Mouse (Mus musculus) testis, adult 2 months (tissue): Measurements from ENCODE around the gene Dapk1. TPM values are rescaled to one million over a fixed set of nuclear protein-coding genes. Genes with fewer than 3 reads are reported as not detected.
A peak's percentile ranks its signal among the peaks of the same experiment; 100 is the strongest.

Experiments
- H3K27ac ChIP-seq: fragments of 200-500 bp; 2 replicates; pipeline ENCODE4 v1.5.1; 2012; ENCODE audit warnings: low read depth, low read length; ENCODE audit not compliant: control insufficient read depth, insufficient read depth
- H3K27me3 ChIP-seq: fragments of 200-500 bp; 2 replicates; pipeline ENCODE4 v1.6.1; 2012; ENCODE audit warnings: mild to moderate bottlenecking, low read length, moderate library complexity; ENCODE audit not compliant: control insufficient read depth, insufficient read depth
- H3K36me3 ChIP-seq: fragments of 200-500 bp; 2 replicates; pipeline ENCODE4 v1.6.1; 2012; ENCODE audit warnings: mild to moderate bottlenecking, low read length; ENCODE audit not compliant: control insufficient read depth, insufficient read depth
- H3K4me1 ChIP-seq: fragments of 200-500 bp; 2 replicates; pipeline ENCODE4 v1.6.1; 2012; ENCODE audit warnings: low read length; ENCODE audit not compliant: control insufficient read depth, insufficient read depth
- H3K4me3 ChIP-seq: fragments of 200-500 bp; 2 replicates; pipeline ENCODE4 v1.5.1; 2012; ENCODE audit warnings: low read depth, mild to moderate bottlenecking, low read length, moderate library complexity, mixed read lengths; ENCODE audit not compliant: control insufficient read depth
- CTCF ChIP-seq: fragments of 200-500 bp; IDR thresholded peaks from 2 replicates; pipeline ENCODE4 v1.5.1; 2012; ENCODE audit warnings: low read depth, mild to moderate bottlenecking, inconsistent platforms, low read length, moderate library complexity; ENCODE audit not compliant: control insufficient read depth, insufficient read depth, insufficient replicate concordance
- POLR2A ChIP-seq: fragments of 200-500 bp; IDR thresholded peaks from 2 replicates; pipeline ENCODE4 v1.6.1; 2012; ENCODE audit warnings: low read depth, mild to moderate bottlenecking, inconsistent platforms, low read length, moderate library complexity; ENCODE audit not compliant: control insufficient read depth
- polyA plus RNA-seq: library from polyadenylated mRNA; depleted of rRNA; stranded (reverse); fragments of >200 nt; gene quantifications from 2 replicates; pipeline ENCODE4 v1.2.3, GENCODE M21; 2012

Gene Dapk1
- polyA plus RNA-seq, 1 experiment = 2.6 TPM

GRCm38 (mm10) chr13:60685216-60685615 lies 83.5 kb downstream of the Dapk1 start:
- no peaks in the 10 kb centered on the region for H3K27me3 ChIP-seq
- no peaks in the 10 kb centered on the region for H3K4me1 ChIP-seq
- H3K4me3 ChIP-seq = no peak overlapping the region
- no peak for TF ChIP-seq POLR2A
- no peak for TF ChIP-seq CTCF
- H3K27ac ChIP-seq = peak overlapping the region; percentile 33; the same call in 1 of the 2 replicates
- no peaks in the 10 kb centered on the region for H3K36me3 ChIP-seq

GRCm38 (mm10) chr13:60686024-60686663 lies 84.4 kb downstream of the Dapk1 start:
- Histone ChIP-seq H3K4me3 (no peak overlapping the region), H3K27ac (peak overlapping the region; percentile 32), H3K4me1 (no peaks in the 10 kb centered on the region), H3K36me3 (no peaks in the 10 kb centered on the region), H3K27me3 (no peaks in the 10 kb centered on the region)
- no peak for TF ChIP-seq POLR2A
- TF ChIP-seq CTCF = no peak

- H3K27ac ChIP-seq = peak overlapping the region; percentile 59; the same call in 1 of the 2 replicates
- H3K4me1 ChIP-seq = no peaks in the 10 kb centered on the region
- TF ChIP-seq CTCF (no peak), POLR2A (no peak)
- H3K36me3 ChIP-seq = no peaks in the 10 kb centered on the region
- no peak overlapping the region for H3K4me3 ChIP-seq
- H3K27me3 ChIP-seq = no peaks in the 10 kb centered on the region
Observed at GRCm38 (mm10) chr13:60686967-60687366, 85.2 kb downstream of the Dapk1 start.

DNA sequence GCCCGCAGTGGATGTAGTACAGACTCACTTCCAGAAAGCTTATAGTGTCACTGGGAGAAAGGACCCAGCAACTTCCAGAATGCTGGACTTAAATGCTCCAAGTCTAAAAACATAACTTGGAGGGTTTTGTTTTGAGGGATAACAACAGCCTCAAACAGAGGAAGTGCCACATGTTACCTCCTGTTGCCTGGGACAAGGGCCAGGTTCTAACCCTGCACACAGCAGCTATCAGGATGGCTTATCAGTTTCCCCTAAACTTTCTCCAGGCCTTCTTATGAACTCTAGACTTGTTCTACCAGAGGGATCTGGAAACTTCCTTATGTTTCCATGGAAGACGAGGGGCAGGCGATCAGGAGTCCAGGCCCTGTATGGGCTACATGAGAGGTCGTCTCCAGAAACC lies 85.7 kb downstream of the Dapk1 start:
- Histone ChIP-seq H3K27me3 (no peaks in the 10 kb centered on the region), H3K36me3 (no peaks in the 10 kb centered on the region), H3K4me3 (no peak overlapping the region), H3K27ac (no peak overlapping the region), H3K4me1 (no peaks in the 10 kb centered on the region)
- no peak for TF ChIP-seq POLR2A
- no peak for TF ChIP-seq CTCF

- no peak overlapping the region for H3K4me3 ChIP-seq
- H3K36me3 ChIP-seq = no peaks in the 10 kb centered on the region
- no peak overlapping the region for H3K27ac ChIP-seq
- TF ChIP-seq POLR2A (no peak), CTCF (no peak)
- no peaks in the 10 kb centered on the region for H3K27me3 ChIP-seq
- no peaks in the 10 kb centered on the region for H3K4me1 ChIP-seq
Observed at GRCm38 (mm10) chr13:60687891-60688290, 86.1 kb downstream of the Dapk1 start.

DNA sequence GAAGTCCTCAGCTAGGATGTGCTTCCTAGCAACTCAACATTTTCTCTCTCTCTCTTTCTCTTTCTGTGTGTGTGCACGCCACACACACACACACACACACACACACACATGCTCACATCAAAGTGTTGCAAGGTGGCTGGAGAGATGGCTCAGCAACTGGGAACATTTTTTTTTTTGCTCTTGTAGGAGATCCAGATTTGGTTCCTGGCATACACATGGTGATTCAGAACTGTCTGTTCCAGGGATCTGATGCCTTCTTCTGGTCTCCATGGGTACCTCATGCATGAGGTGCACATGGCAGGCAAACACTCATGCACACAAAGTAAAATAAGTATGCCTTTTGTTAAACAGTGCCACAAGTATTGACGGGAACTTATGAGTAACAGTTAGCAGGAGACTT lies 89.2 kb downstream of the Dapk1 start:
- H3K4me1 ChIP-seq = no peaks in the 10 kb centered on the region
- H3K27ac ChIP-seq = no peak overlapping the region
- no peak overlapping the region for H3K4me3 ChIP-seq
- TF ChIP-seq CTCF (no peak), POLR2A (no peak)
- H3K27me3 ChIP-seq = no peaks in the 10 kb centered on the region
- no peaks in the 10 kb centered on the region for H3K36me3 ChIP-seq

- no peak overlapping the region for H3K4me3 ChIP-seq
- no peaks in the 10 kb centered on the region for H3K4me1 ChIP-seq
- no peaks in the 10 kb centered on the region for H3K27me3 ChIP-seq
- no peaks in the 10 kb centered on the region for H3K36me3 ChIP-seq
- no peak overlapping the region for H3K27ac ChIP-seq
- TF ChIP-seq POLR2A (no peak), CTCF (no peak)
Observed at GRCm38 (mm10) chr13:60691940-60692339, 90.2 kb downstream of the Dapk1 start.
